Mouse (Mus musculus): ENCODE data around the gene Chst10.

- TF ChIP-seq CTCF (IDR thresholded peaks at IDR 0.05; ENCODE audit: low read depth): no peak
- no peak for TF ChIP-seq EP300 (IDR thresholded peaks at IDR 0.05; ENCODE audit: low read depth)
These were observed 54.7 kb downstream of the Chst10 start for GRCm38 (mm10) chr1:38843275-38843674.

Data from heart, postnatal 0 days (tissue).